Mouse (Mus musculus) right cerebral cortex, adult 2 months (tissue): ENCODE results near the gene A3galt2.

Source experiments
- DNase-seq, 2 experiments: peaks; one replicate each; pipeline ENCODE4 v3.0.0; 2021 to 2022; ENCODE audit warnings: low spot score in 2 of 2

A3galt2 gene

DNA sequence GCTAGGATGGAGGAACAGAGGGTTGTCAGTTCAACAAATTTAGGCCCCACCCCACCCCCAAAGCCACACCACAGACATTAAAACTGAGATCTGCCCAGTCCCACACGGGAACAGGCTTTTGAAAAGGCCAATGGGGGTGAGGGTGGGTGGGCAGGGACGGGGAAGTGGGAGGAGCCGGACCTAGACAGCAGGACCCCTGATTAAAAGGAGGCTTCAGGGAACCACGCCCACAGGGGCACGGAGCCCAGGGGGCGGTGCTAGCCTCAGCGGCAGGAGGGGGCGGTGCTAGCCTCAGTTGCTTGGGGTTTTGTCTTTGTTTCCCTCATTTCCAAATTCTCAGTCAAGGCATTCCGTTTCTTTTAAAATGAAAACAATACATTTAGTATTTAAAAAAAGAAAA, 40.4 kb downstream of the A3galt2 start:
- no peak for DNase-seq

DNA sequence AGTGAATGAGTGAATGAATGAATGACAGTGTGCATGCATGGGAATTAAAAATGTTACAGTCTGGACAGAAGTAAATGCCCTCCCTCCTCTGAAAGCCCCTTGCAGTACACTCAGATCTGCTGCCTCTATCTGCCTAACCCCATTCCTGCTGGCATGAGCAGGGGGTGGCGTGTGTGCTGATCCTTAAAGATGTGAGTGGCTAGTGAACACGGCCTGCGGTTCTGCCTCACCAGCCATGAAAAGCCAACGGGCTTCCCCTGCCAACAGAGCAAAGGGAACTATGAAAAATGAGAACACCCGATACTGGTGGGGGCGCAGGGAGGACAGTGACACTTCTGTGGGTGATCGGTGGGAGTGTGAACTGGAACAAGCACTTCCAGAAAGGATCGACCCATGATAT, 41.6 kb downstream of the A3galt2 start:
- DNase-seq, result no peak

DNA sequence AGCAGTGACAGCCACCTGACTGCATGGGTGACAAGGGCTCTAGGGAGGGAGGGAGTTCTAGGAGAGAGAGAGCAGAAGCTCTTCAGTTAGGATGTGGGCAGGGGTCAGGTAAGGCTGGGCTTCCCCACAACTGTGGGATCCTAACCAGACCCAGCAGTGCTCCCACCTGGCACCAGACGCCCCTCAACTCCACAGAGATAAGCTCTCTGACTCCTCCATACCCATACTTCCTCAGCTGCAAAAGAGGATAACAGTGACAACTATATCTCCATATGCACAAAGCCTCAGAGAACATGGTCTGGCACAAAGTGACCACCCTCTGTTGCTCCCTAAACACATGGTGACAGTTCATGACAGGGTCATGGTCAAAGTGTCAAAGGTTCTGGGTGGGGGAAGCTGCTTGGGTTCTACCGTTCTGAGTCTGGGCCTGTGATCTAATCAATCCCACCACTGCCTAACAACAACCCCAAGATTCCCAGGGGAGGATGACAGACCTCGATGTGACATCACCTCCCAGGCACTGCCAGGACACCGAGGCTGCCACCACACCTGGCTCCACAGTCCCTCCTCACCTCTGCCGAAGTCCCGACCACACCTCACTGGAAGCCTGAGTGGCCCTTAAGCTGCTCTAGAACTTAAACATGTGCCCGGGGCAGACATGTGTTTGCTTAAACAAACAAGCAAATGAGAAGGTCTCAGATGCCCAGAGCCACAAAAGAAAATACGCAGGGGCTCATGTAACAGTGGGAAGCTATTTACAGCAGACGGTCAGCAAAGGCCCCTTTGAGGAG, 46.7 kb downstream of the A3galt2 start:
- no peak for DNase-seq

DNA sequence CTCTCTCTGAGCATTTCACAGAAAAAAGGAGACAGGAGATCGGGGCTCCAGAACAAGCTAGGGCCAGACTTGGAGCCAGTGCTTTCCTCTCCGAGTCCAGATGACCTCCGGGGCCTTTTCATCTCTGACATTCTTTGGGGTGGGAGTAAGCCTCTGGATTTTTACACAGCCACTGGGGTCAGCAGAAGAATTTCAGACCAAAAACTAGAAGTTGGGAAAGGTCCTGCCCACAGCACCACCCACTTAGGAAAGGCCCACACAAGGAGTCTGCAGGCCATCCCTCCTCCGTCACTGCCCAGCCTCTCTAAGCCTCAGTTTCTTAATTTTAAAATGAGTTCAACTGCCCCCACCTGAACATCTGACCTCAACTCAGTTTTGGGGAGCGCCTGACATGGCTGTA, 48.4 kb downstream of the A3galt2 start:
- no peak for DNase-seq

DNA sequence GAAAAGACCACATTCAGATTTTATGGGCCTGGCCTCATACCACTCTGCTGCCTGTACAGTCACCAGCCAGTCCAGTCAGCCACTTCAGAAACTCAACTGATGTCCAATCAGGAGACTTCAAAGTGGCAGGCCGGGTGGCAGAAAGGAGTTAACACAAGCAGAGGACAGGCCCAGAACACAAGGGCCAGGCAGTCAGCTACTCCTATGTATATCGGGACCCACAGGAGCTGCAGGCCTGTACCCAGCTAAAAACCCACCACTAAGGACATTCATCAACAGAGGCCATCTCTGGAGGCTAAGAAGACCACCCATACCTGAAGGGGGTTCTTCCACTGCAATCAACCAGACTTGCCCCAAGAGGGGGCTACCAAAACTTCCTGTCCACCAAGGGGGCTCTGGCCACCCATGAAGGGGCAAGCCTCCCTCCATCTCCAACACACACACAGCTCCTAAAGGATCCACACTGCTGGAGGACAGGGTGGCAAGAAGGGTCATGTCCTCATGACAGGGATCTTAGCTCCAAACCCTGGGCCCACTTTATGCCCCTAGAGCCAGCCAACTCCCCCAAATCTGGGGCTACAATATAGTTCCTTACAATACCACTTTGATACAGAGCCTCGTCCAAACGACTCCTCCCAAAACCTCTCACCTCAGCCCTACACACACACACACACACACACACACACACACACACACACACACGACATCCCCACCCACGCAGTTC, 49.4 kb downstream of the A3galt2 start:
- no peak for DNase-seq

DNA sequence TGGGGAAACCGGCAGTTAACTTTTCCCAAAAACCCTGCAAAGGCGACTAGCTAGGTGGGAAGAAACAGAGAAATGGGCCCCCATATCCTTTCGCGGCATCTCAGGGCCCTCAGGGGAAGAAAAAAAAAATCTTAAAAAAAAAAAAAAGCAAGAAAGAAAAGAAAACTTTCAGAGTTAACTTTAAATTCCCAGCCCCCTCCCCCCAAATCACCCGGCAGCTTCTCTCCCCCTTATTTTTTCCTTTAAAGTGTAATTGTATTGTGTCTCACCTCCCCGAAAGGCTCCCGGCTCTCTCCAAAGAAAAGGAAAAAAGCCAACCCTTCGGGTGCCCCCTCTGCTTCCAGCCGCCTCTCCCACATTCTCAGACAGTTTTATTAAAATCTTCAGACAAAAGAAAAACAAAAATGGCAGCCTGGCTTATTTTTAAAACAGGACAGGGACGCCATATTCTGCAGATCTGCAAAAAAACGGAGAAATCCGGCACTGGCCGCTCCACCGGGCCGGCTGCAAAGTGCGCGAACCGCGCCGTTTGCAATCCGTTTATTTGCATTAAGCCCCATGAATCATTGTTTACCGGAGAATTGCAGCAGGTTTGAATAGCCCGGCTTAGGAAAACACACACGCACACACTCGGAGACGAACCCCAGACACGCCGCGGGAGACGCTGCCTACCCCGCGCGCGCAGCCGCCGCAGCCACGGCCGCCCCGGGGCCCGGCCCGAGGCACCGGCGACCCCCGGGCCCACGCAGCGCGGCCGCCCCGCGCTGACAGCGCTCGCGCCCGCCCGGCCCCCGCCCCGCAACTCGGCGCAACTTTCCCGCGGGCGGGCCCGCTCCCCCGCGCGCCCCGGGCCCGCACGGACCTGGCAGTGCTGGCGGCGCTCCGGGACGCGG, 50.2 kb downstream of the A3galt2 start:
- DNase-seq, result peak; percentile 51 to 60

DNA sequence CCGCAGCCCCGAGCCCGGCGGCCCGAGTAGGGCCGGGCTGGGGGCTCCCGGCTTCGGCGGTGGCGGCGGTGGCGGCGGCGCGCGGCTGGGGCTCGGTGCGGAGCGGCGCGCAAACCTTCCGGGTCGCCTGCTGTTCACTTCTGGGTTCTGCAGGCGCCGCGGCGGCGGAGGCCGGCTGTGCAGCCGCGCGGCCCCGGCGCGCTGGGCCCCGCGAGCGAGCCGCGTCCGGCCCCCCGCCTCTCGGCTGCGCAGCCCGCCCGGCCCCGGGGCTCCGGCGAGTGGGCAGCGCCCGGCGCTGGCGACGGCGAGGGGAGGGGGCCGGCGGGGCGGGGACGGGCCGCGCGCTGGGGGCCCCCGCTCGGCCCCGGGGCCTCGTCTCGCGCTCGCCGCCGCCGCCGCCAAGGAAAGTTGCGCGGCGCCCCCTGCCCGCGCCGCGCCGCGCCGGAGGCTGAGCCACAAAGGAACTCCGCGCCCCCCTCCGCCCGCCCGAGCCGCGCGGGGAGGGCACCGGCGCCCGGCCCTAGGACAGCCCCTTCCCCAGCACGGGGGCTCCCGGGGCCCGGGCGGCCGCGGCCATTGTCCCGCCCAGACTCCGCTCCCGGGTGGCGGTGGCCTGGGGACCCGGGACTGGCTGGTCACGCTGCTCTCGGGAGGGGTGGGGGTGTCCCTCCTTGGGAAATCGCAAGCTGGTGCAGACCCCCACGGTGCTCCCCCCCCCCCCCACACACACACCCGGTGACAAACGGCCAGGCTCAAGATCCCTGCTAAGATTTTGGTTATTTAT, 51.1 kb downstream of the A3galt2 start, which contains the start of gene Zfp362:
Gene Zfp362, minus strand, starts transcription at position 3 of the 784 bp plus-strand sequence.
- DNase-seq, result peak in 1 of 2 experiments; percentile 27

DNA sequence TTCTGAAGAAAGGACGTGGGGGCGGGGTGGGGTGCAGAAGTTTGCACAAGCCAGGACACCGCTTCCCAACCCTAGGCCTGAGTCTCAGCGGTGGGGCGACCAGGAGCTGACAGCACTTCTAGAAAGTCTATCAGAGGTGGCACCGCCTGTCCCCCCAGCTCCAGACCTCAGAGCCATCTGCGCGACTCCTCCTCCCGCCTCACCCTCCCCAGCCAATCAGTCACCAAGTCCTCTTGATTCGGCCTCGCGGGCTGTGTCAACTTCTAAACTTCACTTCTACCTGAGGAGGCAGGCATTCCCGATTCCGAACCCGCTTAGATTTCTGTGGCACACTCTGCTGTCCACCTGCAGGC, 51.6 kb downstream of the A3galt2 start:
- peak in 1 of 2 experiments; percentile 46 for DNase-seq

DNA sequence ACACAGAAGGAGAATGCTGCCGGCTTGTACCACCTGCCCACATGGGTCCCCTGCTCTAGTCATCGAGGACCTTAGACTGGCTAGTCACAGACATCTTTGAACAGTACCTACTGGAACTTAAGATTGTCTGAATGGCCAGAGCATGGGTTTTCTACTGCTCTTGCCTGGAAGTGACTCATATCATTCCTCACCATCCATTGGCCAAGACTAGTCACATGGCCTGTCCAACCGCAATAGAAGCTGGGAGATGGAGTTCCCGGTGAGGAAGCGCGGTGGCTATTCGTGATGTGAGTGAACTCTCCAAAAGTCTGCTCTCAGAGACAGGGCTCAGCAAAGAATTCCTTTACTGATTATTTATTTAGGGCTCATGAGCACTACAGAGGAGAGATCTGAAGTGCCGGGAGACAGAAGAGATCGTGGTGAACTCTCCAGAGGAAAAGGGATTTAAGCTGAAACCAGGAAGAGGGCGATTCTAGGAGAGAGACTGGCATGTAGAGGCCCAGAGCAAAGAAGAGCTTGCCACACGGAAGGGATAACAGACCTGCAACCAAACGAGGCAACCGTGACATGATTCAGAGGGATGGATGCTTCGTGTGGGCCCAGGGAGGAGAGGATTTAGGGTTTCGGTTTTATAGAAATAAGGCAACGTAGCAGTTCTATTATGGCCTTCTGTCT, 56.4 kb downstream of the A3galt2 start:
- DNase-seq, result peak; percentile 91 to 92

DNA sequence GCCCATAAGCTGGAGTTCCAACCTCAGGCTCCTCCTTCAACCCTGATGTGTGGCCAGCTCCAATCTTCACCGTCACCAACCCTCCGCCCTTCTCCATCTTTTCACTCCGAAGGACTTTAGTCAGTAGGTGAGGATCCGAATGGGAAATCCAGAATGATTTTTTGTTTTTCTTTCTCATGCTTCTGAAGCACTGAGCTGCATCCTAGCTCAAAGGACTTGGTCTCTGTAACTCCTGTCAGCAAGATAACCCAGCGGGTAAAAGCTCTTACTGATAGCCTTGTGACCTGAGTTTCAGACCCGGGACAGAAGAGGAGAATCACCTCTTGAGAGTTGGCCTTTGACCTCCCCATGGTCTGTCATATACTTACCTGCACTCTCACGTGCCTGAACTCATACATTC, 61.8 kb downstream of the A3galt2 start:
- no peak for DNase-seq
